Mouse (Mus musculus): ENCODE data around the gene 1700016K19Rik. TPM values are rescaled to one million over a fixed set of nuclear protein-coding genes. Genes with fewer than 3 reads are reported as not detected.
"Not testable (repeated sequence)": the region's sequence is repeated elsewhere in the genome, so short reads cannot be mapped to it uniquely, and the experiment has no call there.

Gene 1700016K19Rik
- total RNA-seq, 1 experiment = 1.2 TPM

- TF ChIP-seq ZNF384 (IDR thresholded peaks at IDR 0.05; ENCODE audit: low read depth, low read length) (no peak), HCFC1 (IDR thresholded peaks at IDR 0.05; ENCODE audit: borderline replicate concordance, insufficient read depth, low read length) (no peak), CHD2 (IDR thresholded peaks at IDR 0.05; ENCODE audit: low read depth, low read length) (no peak), MAFK (IDR thresholded peaks at IDR 0.05; ENCODE audit: insufficient read depth, low read depth, low read length) (no peak), ZC3H11A (IDR thresholded peaks at IDR 0.05; ENCODE audit: borderline replicate concordance, low read depth, low read length) (no peak)
- H3K4me3 ChIP-seq (ENCODE audit: insufficient read depth in 1 of 2, low read depth in 1 of 2, low read length in 2 of 2, poor library complexity in 1 of 2, severe bottlenecking in 1 of 2) = no peak overlapping the region
- H3K4me1 ChIP-seq (ENCODE audit: control insufficient read depth in 2 of 2, insufficient read depth in 2 of 2, low read length in 2 of 2, poor library complexity in 1 of 2) = 0 out of 4 replicates have a peak, but pooled peaks cover 0 to 2% of the 10 kb centered on the region in 2 experiments
- in situ Hi-C loops (cut with MboI; ENCODE audit: low sequenced_read_pairs in 2 of 2, unreplicated experiment in 2 of 2) = no loop called here
- H3K27ac ChIP-seq (ENCODE audit: insufficient read depth, low read depth, low read length, poor library complexity, severe bottlenecking) = no peak overlapping the region
- no peaks in the 10 kb centered on the region for H3K36me3 ChIP-seq (ENCODE audit: control insufficient read depth, insufficient read depth, low read length, poor library complexity, severe bottlenecking)
- no peak overlapping the region for H3K9ac ChIP-seq (ENCODE audit: insufficient read depth, low read depth, low read length, poor library complexity, severe bottlenecking)
- no peaks in the 10 kb centered on the region for H3K9me3 ChIP-seq (ENCODE audit: control insufficient read depth, insufficient read depth, low read depth, low read length)
- DNase-seq (ENCODE audit: low read depth, low spot score) = no peak
These were observed 989 bp downstream of the 1700016K19Rik start for GRCm38 (mm10) chr11:76000701-76001100.

- Histone ChIP-seq H3K36me3 (ENCODE audit: control insufficient read depth, insufficient read depth, low read length, poor library complexity, severe bottlenecking) (no peaks in the 10 kb centered on the region), H3K9ac (ENCODE audit: insufficient read depth, low read depth, low read length, poor library complexity, severe bottlenecking) (no peak overlapping the region), H3K4me3 (ENCODE audit: insufficient read depth in 1 of 2, low read depth in 1 of 2, low read length in 2 of 2, poor library complexity in 1 of 2, severe bottlenecking in 1 of 2) (no peak overlapping the region), H3K4me1 (ENCODE audit: control insufficient read depth in 2 of 2, insufficient read depth in 2 of 2, low read length in 2 of 2, poor library complexity in 1 of 2) (0 out of 4 replicates have a peak, but pooled peaks cover 0 to 2% of the 10 kb centered on the region in 2 experiments), H3K27ac (ENCODE audit: insufficient read depth, low read depth, low read length, poor library complexity, severe bottlenecking) (no peak overlapping the region), H3K9me3 (ENCODE audit: control insufficient read depth, insufficient read depth, low read depth, low read length) (no peaks in the 10 kb centered on the region)
- no peak for DNase-seq (ENCODE audit: low read depth, low spot score)
- TF ChIP-seq CHD2 (IDR thresholded peaks at IDR 0.05; ENCODE audit: low read depth, low read length) (no peak), HCFC1 (IDR thresholded peaks at IDR 0.05; ENCODE audit: borderline replicate concordance, insufficient read depth, low read length) (no peak), ZC3H11A (IDR thresholded peaks at IDR 0.05; ENCODE audit: borderline replicate concordance, low read depth, low read length) (no peak), ZNF384 (IDR thresholded peaks at IDR 0.05; ENCODE audit: low read depth, low read length) (no peak), MAFK (IDR thresholded peaks at IDR 0.05; ENCODE audit: insufficient read depth, low read depth, low read length) (no peak)
- in situ Hi-C loops (cut with MboI; ENCODE audit: low sequenced_read_pairs in 2 of 2, unreplicated experiment in 2 of 2) = no loop called here
These were observed 1.6 kb downstream of the 1700016K19Rik start for GRCm38 (mm10) chr11:76001237-76001878.

GRCm38 (mm10) chr11:76004276-76004675 is 4.6 kb downstream of the 1700016K19Rik start:
- in situ Hi-C loops (cut with MboI; ENCODE audit: low sequenced_read_pairs in 2 of 2, unreplicated experiment in 2 of 2); H3K27ac ChIP-seq (ENCODE audit: insufficient read depth, low read depth, low read length, poor library complexity, severe bottlenecking); H3K4me3 ChIP-seq (ENCODE audit: insufficient read depth in 1 of 2, low read depth in 1 of 2, low read length in 2 of 2, poor library complexity in 1 of 2, severe bottlenecking in 1 of 2); H3K4me1 ChIP-seq (ENCODE audit: control insufficient read depth in 2 of 2, insufficient read depth in 2 of 2, low read length in 2 of 2, poor library complexity in 1 of 2); H3K9me3 ChIP-seq (ENCODE audit: control insufficient read depth, insufficient read depth, low read depth, low read length); H3K36me3 ChIP-seq (ENCODE audit: control insufficient read depth, insufficient read depth, low read length, poor library complexity, severe bottlenecking); DNase-seq (ENCODE audit: low read depth, low spot score); H3K9ac ChIP-seq (ENCODE audit: insufficient read depth, low read depth, low read length, poor library complexity, severe bottlenecking): not testable (repeated sequence)

GRCm38 (mm10) chr11:76008162-76008561 is 8.4 kb downstream of the 1700016K19Rik start:
- no peaks in the 10 kb centered on the region for H3K4me1 ChIP-seq (ENCODE audit: control insufficient read depth in 2 of 2, insufficient read depth in 2 of 2, low read length in 2 of 2, poor library complexity in 1 of 2)
- in situ Hi-C loops (cut with MboI; ENCODE audit: low sequenced_read_pairs in 2 of 2, unreplicated experiment in 2 of 2) = no loop called here
- TF ChIP-seq HCFC1 (IDR thresholded peaks at IDR 0.05; ENCODE audit: borderline replicate concordance, insufficient read depth, low read length) (no peak), MAFK (IDR thresholded peaks at IDR 0.05; ENCODE audit: insufficient read depth, low read depth, low read length) (no peak), ZC3H11A (IDR thresholded peaks at IDR 0.05; ENCODE audit: borderline replicate concordance, low read depth, low read length) (no peak), CHD2 (IDR thresholded peaks at IDR 0.05; ENCODE audit: low read depth, low read length) (no peak), ZNF384 (IDR thresholded peaks at IDR 0.05; ENCODE audit: low read depth, low read length) (no peak)
- H3K4me3 ChIP-seq (ENCODE audit: insufficient read depth in 1 of 2, low read depth in 1 of 2, low read length in 2 of 2, poor library complexity in 1 of 2, severe bottlenecking in 1 of 2) = no peak overlapping the region
- no peak for DNase-seq (ENCODE audit: low read depth, low spot score)
- H3K36me3 ChIP-seq (ENCODE audit: control insufficient read depth, insufficient read depth, low read length, poor library complexity, severe bottlenecking) = no peaks in the 10 kb centered on the region
- no peak overlapping the region for H3K9ac ChIP-seq (ENCODE audit: insufficient read depth, low read depth, low read length, poor library complexity, severe bottlenecking)
- H3K27ac ChIP-seq (ENCODE audit: insufficient read depth, low read depth, low read length, poor library complexity, severe bottlenecking) = no peak overlapping the region
- no peaks in the 10 kb centered on the region for H3K9me3 ChIP-seq (ENCODE audit: control insufficient read depth, insufficient read depth, low read depth, low read length)

GRCm38 (mm10) chr11:76009101-76009500 is 9.4 kb downstream of the 1700016K19Rik start:
- no peaks in the 10 kb centered on the region for H3K9me3 ChIP-seq (ENCODE audit: control insufficient read depth, insufficient read depth, low read depth, low read length)

More at GRCm38 (mm10) chr11:76009101-76009500, 9.4 kb downstream of the 1700016K19Rik start:
- H3K9ac ChIP-seq (ENCODE audit: insufficient read depth, low read depth, low read length, poor library complexity, severe bottlenecking) = no peak overlapping the region
- no peak for DNase-seq (ENCODE audit: low read depth, low spot score)
- no peak overlapping the region for H3K4me3 ChIP-seq (ENCODE audit: insufficient read depth in 1 of 2, low read depth in 1 of 2, low read length in 2 of 2, poor library complexity in 1 of 2, severe bottlenecking in 1 of 2)
- no peaks in the 10 kb centered on the region for H3K36me3 ChIP-seq (ENCODE audit: control insufficient read depth, insufficient read depth, low read length, poor library complexity, severe bottlenecking)
- no peaks in the 10 kb centered on the region for H3K4me1 ChIP-seq (ENCODE audit: control insufficient read depth in 2 of 2, insufficient read depth in 2 of 2, low read length in 2 of 2, poor library complexity in 1 of 2)
- in situ Hi-C loops (cut with MboI; ENCODE audit: low sequenced_read_pairs in 2 of 2, unreplicated experiment in 2 of 2) = no loop called here
- H3K27ac ChIP-seq (ENCODE audit: insufficient read depth, low read depth, low read length, poor library complexity, severe bottlenecking) = no peak overlapping the region
- TF ChIP-seq MAFK (IDR thresholded peaks at IDR 0.05; ENCODE audit: insufficient read depth, low read depth, low read length) = no peak
- no peak for TF ChIP-seq ZNF384 (IDR thresholded peaks at IDR 0.05; ENCODE audit: low read depth, low read length)
- TF ChIP-seq HCFC1 (IDR thresholded peaks at IDR 0.05; ENCODE audit: borderline replicate concordance, insufficient read depth, low read length) = no peak
- no peak for TF ChIP-seq CHD2 (IDR thresholded peaks at IDR 0.05; ENCODE audit: low read depth, low read length)
- no peak for TF ChIP-seq ZC3H11A (IDR thresholded peaks at IDR 0.05; ENCODE audit: borderline replicate concordance, low read depth, low read length)
